Mouse (Mus musculus) frontal cortex, postnatal 36 days (tissue): ENCODE data around the gene Cfap43.

Experiments used
- DNase-seq, 2 experiments: peaks; one replicate each; pipeline ENCODE4 v3.0.0; 2022; ENCODE audit warnings: low spot score in 2 of 2

Cfap43 gene

DNA sequence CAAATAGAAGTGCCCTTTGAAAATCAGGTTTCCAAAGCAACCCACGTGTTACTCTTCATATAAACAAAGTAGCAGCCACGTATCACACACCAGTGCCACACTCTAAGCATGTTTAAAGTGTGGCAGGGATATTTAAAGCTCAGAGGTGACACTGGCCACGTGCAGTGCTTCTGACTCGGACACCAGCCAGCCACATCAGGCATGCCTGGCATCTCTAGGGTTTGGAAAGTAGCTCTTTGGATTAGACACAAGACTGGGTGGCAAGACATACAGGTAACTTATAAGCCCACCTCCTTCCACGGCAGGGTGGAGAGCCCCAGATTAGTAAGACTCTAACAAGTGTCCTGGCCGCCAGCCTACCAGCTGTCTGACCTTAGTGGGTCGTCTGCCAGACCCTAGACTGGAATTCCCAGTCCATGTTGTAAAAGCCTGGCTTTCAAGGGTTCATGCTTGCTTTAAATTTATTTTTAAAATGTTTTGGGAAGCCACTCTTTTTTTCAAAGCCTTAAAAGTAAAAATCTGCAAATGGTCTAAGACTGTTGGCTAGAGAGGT lies 33.8 kb downstream of the Cfap43 start:
- DNase-seq, result no peak

DNA sequence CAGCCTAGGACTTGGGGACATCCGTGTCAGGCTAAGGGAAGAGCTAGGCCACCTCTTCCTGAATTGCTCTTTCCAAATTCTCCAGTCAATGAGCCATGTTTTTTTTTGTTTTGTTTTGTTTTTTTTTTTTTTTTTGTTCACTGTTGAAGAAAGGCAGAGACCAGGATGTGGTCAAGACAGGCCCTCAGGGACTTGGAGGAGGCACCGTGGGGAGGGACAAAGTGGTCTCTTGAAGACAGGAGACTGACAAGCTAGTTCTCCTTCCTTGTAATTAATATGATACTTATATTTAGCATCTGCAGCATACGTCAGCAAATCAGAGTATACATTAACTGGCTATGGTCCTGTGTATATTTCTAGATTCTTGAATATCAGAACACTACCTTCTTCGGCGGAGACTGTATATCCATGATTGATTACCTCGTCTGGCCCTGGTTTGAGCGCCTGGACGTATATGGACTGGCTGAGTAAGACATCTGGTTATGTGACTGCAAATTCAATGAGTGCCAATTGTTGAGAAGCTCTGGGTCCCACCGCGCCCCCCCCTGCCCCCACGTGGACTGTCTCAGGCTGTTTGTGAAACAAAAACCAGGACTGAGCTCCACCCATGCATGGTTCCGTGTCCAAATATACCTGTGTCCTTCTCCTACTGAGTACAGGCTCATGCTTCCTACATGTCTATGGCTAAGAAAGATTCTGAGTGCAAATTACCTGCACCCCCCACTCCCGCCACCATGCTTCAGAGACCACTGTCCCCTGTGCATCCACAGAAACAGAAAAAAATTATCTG lies 34.6 kb downstream of the Cfap43 start:
- DNase-seq, result no peak

DNA sequence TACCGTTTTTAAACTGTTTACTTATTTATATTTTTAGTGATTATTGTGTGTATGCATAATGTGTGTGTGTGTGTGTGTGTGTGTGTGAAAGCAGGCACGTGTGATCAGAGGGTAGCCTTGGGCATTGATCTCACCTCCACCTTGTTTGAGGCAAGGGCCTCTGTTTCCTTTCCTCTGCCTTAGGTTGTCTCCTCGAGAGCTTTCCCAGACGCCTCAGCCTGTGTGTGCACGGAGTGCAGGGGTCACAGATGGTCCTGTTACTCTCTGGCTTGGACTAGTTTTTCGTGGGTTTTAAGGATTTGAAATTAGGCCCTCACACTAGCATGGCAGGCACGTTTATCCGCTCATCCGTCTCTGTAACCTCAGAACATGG lies 36.2 kb downstream of the Cfap43 start:
- DNase-seq, result no peak

DNA sequence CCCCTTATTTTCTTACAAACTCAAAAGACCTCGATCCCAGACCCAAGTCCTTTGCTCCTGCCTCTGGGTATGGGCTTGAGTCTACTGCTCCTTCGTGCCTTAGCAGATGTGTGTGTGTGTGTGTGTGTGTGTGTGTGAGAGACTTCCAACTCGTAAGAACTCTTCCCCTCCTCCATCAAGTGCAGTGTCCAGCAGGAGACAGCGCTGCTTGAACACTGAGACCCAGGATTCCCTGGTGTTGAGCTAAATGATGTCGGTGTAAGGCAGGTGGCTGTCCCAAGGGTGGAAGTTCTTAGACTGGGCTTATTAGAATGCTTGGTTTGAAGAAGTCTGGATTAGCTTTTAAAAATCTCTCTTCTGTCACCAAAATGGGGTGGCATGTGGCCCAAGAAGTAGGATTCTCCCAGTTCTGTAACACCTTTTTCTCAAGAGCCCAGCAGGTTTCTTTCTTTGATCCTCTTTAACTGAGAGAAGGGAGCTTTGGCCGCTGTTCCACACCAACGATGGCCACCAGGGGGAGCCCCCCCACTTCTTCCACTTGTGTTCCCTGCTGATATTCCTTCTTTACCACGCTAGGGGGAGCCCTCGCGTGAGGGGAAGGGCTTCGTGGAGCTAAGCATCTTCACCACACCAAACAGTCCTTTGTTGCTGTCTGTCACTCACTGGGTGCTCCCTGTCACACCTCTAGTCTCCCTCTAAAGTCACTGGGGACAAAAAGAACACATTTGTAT lies 36.8 kb downstream of the Cfap43 start:
- DNase-seq, result peak; percentile 78 to 86

DNA sequence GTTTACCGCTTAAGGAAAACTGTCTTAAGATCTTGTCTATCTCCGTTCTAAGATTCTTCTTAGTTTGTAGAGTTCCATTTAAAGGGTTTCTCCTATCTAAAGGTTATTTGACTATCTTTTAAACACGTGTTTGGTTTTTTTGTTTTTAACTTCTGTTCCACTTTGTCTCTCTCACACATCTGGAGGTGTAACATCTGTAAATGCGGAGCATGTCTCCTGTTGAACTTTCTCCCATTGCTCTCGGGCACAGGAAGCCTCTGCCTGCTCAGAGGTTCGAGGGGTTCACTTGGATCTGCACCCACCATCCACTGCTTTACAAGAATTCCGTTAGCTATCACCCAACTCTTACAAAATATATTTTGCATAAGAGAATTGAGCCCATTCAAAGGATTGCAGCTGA lies 37.5 kb downstream of the Cfap43 start:
- no peak for DNase-seq

DNA sequence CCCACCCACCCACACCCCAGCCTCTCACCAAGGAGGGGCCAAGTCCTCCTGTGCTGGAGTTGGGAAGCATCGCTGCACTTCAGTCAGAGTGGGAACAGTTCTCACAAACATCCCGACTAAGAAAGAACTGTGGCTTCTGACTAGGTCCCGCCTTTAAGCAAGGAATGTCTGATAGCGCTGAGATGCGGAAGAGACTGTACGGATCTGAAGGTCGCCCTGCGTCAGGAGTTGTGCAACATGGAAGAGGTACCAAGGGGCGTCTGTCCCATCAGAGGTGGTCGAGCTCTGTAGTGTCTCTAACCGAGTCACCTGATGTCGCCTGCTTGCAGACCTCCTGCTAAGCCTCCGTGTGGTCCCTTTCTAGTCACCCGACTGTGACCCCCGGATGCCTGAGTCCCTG lies 42.8 kb downstream of the Cfap43 start:
- DNase-seq, result no peak

DNA sequence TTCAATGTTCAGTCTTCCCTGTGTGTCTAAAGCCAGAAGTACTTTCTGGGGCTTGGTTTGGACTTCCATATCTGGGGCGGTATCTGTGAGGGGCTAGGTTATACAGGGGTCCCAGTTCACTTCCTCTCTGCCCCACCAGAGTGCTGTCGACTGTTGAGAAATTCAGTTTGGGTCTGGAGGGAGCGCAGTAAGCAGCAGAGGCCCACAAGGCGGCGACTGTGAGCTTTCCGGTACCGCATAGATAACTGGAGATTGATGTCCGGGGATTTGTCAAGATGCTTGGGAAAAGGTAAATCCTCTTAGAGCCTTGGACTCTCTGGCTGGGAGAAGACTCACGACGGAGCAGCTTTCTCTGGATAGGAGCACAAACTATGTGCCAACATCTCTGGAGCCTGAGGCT lies 47.6 kb downstream of the Cfap43 start:
- DNase-seq, result no peak

DNA sequence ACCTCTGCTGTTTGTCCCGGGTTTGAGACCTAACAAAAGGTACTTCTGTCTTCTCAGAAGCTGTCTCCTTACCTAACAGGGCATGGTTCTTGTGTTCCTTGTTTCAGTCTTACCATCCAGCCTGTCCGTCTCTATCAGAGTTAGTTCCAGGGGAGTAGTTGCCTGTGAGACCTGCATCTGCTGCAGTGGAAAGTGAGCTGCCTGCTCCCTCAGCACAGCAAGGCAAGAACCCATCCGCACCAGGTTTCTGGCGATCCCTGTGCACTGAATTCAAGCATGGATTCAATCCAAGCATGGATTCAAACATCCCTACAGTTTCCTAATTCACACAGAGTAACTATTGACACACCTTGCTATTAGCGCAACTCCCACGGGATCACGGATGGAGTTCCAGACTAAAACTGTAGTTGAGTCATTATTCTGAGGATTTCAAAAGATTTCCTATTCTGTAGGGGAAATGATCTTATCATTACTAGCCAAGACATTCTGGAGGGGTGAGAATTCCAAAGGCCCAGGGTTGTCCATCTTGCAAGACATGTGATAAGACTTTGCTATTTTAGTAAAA lies 48.9 kb downstream of the Cfap43 start:
- DNase-seq, result no peak

DNA sequence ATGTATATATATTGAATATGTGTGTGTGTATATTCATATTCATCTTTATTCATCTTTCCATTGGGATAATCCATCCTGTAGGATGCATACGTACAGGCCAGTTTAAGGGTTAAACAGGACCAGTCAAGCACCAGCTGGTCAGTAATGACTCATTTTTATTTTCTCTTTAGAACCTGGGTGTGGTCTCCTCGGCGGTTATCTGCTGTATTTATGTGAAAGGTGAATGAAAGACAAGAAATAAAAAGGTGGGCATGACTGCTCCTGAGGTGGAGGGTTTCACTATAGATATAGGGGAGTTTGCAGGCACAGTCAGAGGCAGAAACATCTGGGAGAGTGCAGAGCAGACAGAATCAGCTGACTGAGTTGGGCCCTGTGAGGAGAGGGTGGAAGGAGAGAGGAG lies 49.6 kb downstream of the Cfap43 start:
- DNase-seq, result no peak

DNA sequence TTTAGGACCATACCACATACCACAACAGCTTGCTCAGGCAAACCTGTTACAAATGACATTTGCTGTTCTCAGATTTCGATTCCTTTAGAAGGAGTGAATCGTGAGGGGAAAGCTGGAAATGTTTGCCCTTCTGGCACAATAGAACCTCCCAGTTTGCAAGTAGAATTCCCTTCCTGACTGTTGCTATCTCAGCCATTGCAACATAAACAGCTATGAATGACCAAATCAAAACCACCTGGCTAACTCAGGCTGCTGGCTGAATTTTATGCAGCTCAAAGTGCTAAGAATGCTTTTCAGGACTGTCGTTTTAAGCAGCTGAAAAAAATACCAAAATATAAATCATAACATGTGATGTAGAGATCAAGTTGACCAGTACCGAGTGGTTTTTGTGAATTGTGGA lies 50.1 kb downstream of the Cfap43 start:
- no peak for DNase-seq

DNA sequence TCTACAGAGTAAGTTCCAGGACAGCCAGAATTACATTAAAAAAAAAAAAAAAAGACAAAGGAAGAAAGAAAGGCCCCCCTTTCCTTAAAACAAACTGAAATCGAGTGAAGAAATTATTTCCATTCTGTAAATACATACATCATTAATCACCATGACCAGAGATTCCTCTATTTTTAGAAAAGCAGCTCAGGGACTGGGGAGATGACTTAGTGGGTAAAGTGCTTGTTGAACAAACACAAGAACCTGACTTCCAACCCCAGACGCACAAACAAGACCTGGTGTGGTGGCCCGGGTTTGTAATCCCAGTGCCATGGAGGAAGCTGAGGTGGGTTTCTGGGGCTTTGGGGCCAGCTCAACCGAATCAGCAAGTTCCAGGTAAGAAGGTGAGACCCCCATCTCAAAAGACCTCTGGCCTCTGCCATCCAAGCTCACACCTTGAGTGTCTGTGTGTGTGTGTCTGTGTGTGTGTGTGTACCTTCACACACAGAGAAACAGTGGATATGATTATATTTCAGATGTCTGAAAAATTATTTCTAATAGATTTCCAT lies 51.4 kb downstream of the Cfap43 start:
- DNase-seq, result no peak

DNA sequence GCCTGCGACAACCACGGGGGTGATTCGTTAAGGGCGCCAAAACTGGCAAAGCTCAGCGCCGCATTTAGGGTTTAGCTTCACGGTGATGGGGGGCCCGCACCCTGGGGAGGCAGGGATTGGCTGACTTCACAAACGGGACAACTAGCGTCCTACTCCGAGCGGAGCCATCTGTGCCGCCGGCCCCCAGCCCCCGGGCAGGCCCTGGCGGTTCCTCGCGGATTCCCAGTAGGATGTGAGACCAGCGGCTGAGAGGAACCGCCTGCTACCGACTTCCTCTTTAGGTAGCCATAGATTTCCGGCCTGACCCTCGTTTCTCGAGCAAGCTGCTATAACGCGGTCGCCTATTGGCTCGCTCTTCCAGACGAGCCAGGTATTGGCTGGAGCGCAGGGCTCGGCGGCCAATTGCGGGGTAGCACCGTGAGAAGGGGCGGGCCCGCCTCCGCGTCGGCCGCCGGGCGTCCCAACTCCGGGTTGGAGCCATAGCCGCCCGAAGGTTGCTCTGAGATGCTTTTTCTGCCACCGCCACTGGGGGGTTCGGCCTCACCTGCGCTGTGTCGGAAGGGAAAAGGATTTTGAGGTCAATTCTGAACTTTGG lies 53.6 kb downstream of the Cfap43 start, which contains the start of gene Gsto2:
TSS of gene Gsto2 (plus strand) at position 182 of the 595 bp plus-strand sequence.
- peak; percentile 91 to 96 for DNase-seq

DNA sequence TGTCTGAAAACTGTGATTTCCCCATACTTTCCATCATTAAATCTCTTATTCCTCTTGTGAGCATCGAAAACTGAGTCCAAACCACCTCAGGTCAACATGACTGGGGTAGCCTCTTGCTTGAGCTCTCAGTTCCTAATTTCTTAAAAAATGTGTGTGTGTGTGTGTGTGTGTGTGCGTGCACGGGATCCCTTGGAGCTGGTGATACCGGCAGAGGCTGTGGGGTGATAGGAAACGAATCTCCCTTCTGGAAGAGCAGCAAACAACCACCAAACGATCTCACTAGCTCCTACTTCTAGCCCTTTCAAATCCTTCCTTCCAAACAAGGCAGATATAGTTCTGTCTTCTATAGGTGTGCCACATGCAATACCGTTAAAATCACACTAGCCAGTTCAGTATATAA lies 54.4 kb downstream of the Cfap43 start:
- no peak for DNase-seq

DNA sequence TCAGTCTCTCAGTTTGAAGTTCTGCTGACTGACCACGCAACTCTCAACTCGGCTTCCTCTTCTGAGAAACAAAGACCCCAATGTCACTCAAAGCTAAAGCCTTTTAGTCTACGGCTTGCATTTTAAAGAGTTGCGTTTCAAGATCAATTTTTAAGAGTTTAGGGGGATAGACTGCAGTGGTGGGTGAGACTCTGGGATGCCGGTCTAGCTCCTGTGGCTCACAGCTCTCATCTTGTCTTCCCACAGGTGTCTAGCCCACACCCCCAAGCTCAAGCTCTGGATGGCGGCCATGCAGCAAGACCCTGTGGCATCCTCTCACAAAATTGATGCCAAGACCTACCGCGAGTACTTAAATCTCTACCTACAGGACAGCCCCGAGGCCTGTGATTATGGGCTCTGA lies 55.0 kb downstream of the Cfap43 start:
- no peak for DNase-seq

DNA sequence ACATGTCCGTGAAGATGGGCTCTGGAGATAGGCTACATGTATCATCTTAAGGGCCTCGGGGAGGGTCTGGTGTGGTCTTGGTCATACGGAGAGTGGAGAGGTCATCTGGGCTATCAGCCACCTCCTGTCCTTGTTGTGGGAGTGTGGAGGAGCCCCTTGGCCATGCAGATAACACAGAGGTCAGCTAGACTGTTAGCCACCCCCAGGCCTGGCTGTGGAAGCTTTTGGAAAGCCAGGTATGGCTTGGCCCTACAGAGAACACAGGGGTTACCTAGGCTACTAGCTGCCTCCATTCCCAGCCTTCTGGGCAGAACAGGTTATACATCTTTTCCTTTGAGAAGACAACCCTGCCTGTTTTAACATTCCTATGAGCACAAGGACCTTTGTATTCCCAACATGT lies 56.5 kb downstream of the Cfap43 start:
- DNase-seq, result no peak

DNA sequence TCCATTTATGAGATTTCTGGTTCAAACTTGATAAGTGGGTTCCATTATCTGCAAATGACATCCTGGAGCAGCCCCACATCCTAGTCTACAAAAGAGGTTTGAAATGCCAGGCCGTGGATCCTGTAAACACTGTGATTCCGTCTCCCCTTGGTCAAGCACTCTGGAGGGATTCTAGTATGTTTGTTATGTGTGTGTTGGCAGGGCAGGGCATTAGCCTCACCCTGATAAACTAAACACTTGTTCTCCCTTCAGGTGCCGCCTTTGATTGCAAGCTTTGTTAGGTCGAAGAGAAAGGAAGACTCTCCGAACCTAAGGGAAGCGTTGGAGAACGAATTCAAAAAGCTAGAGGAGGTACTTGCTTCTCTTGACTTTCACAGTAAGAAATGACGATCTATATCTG lies 59.9 kb downstream of the Cfap43 start:
- no peak for DNase-seq

DNA sequence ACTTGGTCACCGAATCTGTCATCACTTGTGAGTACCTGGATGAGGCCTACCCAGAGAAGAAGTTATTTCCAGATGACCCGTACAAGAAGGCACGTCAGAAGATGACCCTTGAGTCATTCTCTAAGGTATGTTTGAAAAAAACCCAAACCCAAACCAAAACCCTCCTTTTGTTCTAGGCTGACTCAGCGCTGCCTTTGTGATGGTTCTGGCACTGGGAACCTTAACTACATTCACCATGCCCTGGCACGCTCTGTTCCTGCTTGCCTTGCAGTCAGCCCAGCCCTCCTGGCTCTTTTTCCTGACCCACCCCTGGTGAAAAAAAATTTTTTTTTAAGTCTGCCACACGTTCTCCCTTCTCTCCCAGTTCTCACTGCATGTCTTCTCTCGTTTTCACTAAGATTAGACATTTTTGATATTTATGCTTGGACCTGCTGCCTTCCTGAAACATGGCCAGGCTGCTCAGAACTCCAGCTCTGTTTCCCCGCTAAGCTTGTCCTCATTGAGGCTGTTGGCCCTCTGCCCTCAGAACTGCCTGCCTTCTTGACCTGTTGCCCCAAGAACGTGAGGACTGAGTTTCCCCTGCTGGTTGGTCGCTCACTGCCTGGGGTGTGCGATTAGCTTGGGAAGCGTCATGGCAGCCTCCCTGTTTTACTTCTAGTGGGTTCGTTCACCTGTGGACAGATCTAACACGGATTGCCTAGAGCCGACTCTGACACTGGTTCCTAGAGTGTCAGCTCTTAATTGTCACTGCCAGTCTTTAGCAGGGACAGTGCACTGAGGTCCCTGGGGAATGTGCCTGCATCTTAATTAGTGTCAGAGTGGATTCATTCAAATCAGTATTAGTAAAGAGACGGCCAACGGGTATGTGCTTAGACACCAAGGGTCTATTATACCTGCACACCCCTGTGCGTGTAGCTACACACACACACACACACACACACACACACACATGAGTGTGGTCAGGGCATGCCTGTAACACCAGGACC lies 60.8 kb downstream of the Cfap43 start:
- DNase-seq, result no peak

DNA sequence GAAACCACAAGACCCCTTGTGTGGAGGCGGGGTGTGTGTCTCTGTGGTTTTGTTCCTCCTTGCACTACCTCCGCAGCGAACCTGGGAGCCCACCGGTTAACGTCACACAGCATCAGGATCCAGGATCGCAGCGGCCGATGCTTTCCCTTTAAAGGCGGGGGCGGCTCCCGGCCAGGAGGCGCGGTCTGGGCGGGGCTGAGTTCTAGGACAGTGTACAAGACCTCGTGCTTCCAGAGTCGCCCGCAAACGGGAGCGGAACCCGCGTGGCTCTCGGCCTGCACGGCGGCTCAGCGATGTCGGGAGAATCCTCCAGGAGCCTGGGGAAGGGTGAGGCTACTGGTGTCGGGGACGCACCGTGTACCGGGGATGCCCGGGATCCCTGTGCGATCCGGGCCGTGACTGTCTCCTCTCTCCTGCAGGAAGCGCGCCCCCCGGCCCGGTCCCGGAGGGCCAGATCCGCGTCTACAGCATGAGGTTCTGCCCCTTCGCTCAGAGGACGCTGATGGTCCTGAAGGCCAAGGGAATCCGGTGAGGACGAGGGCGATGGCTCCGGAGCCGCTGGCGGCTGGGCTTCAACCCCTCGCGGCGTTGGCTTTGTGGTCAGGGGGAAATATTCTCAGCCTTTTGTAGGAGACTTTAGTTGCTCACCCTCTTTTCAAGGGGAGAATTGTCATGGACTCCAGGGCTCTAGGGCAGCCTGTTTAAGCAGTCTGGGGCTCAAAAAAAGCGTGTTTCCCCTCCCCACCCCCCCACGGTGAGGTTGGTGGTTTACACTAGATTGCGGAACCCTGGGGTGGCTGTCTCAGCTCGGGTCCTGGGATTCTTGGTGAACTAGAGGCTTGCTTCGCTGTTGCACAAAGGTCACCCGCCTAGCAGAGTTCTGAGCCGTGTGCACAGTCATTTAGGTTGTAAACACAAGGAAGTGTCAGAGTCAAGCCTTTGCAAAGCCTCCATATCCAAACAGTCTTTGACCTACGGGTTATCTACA lies 64.0 kb downstream of the Cfap43 start, which contains the start of gene Gsto1:
TSS of gene Gsto1 (plus strand) at position 175 of the 988 bp plus-strand sequence.
- peak; percentile 84 to 91 for DNase-seq
